Mouse (Mus musculus): ENCODE measurements around the gene Zfp69.

- TF ChIP-seq CTCF (IDR thresholded peaks at IDR 0.05; ENCODE audit: insufficient read depth, low read depth, low read length): no peak
- no peak for TF ChIP-seq POLR2A (IDR thresholded peaks at IDR 0.05; ENCODE audit: insufficient read depth, low read depth, low read length)
Measured at GRCm38 (mm10) chr4:120886811-120887210, 64.7 kb downstream of the Zfp69 start.
